ENCODE assay signal across 17 mouse cellular contexts in the genomic region with DNA sequence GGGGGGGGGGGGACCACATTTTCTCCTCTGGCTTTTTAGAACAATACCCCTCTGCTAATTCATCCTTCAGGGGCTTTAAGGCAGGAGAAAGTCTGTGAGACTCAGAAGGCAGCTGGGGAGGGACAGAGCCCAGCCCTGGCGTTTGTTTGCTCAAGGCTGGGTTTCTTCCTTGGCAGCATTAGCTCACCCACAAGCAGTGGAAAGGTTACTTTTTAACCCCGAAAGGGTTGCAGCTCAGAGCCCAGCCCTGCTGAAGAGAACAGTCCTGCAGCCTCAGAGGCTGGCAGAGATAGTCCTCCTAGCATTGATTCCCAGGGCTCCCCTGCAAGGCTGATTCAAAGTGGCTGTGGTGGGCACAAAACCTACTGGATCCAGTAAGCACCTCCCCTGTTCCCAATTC. TPM values are rescaled to one million over a fixed set of nuclear protein-coding genes. Genes with fewer than 3 reads are reported as not detected.
DNase-seq lines count a peak whose midpoint lies in the region; ATAC-seq lines count a peak whose summit lies in the region.
"Had no signal": no experiment of that assay in that cellular context is flagged by ENCODE, and none has a peak within 500 bp of the region (broad histone marks: within the 10 kb centered on the region; RNA-seq: fewer than 3 reads in every experiment).

No protein-coding gene starts in this region.

- peak overlapping the region; percentile 79 for H3K27ac ChIP-seq in intestine, embryonic 15.5 days
- peak overlapping the region; percentile 92 for H3K27ac ChIP-seq in stomach, embryonic 14.5 days (ENCODE audit: low read length)
- H3K27ac ChIP-seq in hindbrain, embryonic 11.5 days (ENCODE audit: low read depth, low read length): no peak overlapping the region
- H3K27ac ChIP-seq: gastrocnemius, adult 2 months; heart, embryonic 13.5 days; hindbrain, embryonic 14.5 days; liver, embryonic 15.5 days; midbrain, embryonic 15.5 days had no signal

- no peak overlapping the region for H3K4me3 ChIP-seq in intestine, embryonic 15.5 days (replicated peaks)
- H3K4me3 ChIP-seq in stomach, embryonic 14.5 days (ENCODE audit: low read depth, low read length): no peak overlapping the region
- H3K4me3 ChIP-seq in hindbrain, embryonic 11.5 days (ENCODE audit: low read depth, low read length): no peak overlapping the region
- H3K4me3 ChIP-seq: gastrocnemius, adult 2 months; heart, embryonic 13.5 days; liver, embryonic 15.5 days; midbrain, embryonic 15.5 days had no signal

- WGBS in intestine, embryonic 15.5 days: 31% methylated on average over 2 of the region's 2 CpGs
- WGBS in stomach, embryonic 14.5 days: 29% methylated on average over 2 of the region's 2 CpGs
- WGBS in hindbrain, embryonic 11.5 days: 31% methylated on average over 2 of the region's 2 CpGs

- no peaks in the 10 kb centered on the region for H3K9me3 ChIP-seq in intestine, embryonic 15.5 days
- no peaks in the 10 kb centered on the region for H3K9me3 ChIP-seq in stomach, embryonic 14.5 days (ENCODE audit: control insufficient read depth, low read depth, low read length)
- H3K9me3 ChIP-seq in hindbrain, embryonic 11.5 days (ENCODE audit: control insufficient read depth, low read length): no peaks in the 10 kb centered on the region
- H3K9me3 ChIP-seq: heart, embryonic 13.5 days; liver, embryonic 15.5 days; midbrain, embryonic 15.5 days had no signal

- H3K27me3 ChIP-seq in intestine, embryonic 15.5 days (replicated peaks): no peaks in the 10 kb centered on the region
- H3K27me3 ChIP-seq in stomach, embryonic 14.5 days (ENCODE audit: control insufficient read depth, insufficient read depth, low read length): no peaks in the 10 kb centered on the region
- H3K27me3 ChIP-seq in hindbrain, embryonic 11.5 days (ENCODE audit: control insufficient read depth, insufficient read depth, low read length): no peaks in the 10 kb centered on the region
- H3K27me3 ChIP-seq: heart, embryonic 13.5 days; midbrain, embryonic 15.5 days had no signal

- H3K9ac ChIP-seq in intestine, embryonic 15.5 days: no peak overlapping the region
- H3K9ac ChIP-seq in stomach, embryonic 14.5 days (replicated peaks; ENCODE audit: low read depth, low read length): no peak overlapping the region
- H3K9ac ChIP-seq in hindbrain, embryonic 11.5 days (ENCODE audit: low read depth, low read length): no peak overlapping the region
- H3K9ac ChIP-seq: heart, embryonic 13.5 days; hindbrain, embryonic 14.5 days; liver, embryonic 15.5 days; midbrain, embryonic 15.5 days had no signal

- H3K4me1 ChIP-seq in intestine, embryonic 15.5 days (replicated peaks): peaks cover 12% of the 10 kb centered on the region
- peaks cover 7% of the 10 kb centered on the region for H3K4me1 ChIP-seq in stomach, embryonic 14.5 days (ENCODE audit: control insufficient read depth, insufficient read depth, low read length)
- H3K4me1 ChIP-seq in hindbrain, embryonic 11.5 days (replicated peaks; ENCODE audit: control insufficient read depth, insufficient read depth, low read length): no peaks in the 10 kb centered on the region
- H3K4me1 ChIP-seq: midbrain, embryonic 15.5 days had no signal

- peak; percentile 95 for ATAC-seq in intestine, embryonic 15.5 days
- peak; percentile 85 for ATAC-seq in stomach, embryonic 14.5 days (ENCODE audit: insufficient number of reproducible peaks, insufficient read depth, low FRiP score, low read depth)
- ATAC-seq in hindbrain, embryonic 11.5 days (ENCODE audit: low FRiP score): no peak
- ATAC-seq: midbrain, embryonic 15.5 days had no signal

- peak overlapping the region; percentile 31; the same call in 1 of the 2 replicates for H3K4me2 ChIP-seq in intestine, embryonic 15.5 days (replicated peaks)
- no peak overlapping the region for H3K4me2 ChIP-seq in stomach, embryonic 14.5 days (replicated peaks; ENCODE audit: low read depth, low read length)
- no peak overlapping the region for H3K4me2 ChIP-seq in hindbrain, embryonic 11.5 days (replicated peaks; ENCODE audit: low read depth, low read length)
- H3K4me2 ChIP-seq: heart, embryonic 13.5 days; hindbrain, embryonic 14.5 days; liver, embryonic 15.5 days; midbrain, embryonic 15.5 days had no signal

- no peaks in the 10 kb centered on the region for H3K36me3 ChIP-seq in intestine, embryonic 15.5 days
- H3K36me3 ChIP-seq in stomach, embryonic 14.5 days (ENCODE audit: control insufficient read depth, insufficient read depth, low read length): no peaks in the 10 kb centered on the region
- H3K36me3 ChIP-seq in hindbrain, embryonic 11.5 days (ENCODE audit: control insufficient read depth, insufficient read depth, low read length): no peaks in the 10 kb centered on the region
- H3K36me3 ChIP-seq: heart, embryonic 13.5 days; liver, embryonic 15.5 days; midbrain, embryonic 15.5 days had no signal

- DNase-seq in adrenal gland, adult (ENCODE audit: inconsistent age in 2 of 2, low spot score in 1 of 2): peak; percentile 37 to 79
- DNase-seq in adrenal gland, postnatal 4 days (ENCODE audit: low spot score in 2 of 2): no peak
- DNase-seq in kidney, postnatal 14 days: peak; percentile 60
- DNase-seq in hindbrain, embryonic 11.5 days (ENCODE audit: low spot score): no peak
- no peak for DNase-seq in cerebellum, adult 11 months
- DNase-seq in gastrocnemius, postnatal 25 days: no peak
- DNase-seq: embryo, embryonic 11 days; gastrocnemius, adult 2 months; thymus, postnatal 4 days had no signal

RNA-seq across cellular contexts. Expression of a gene that starts 17.5 kb away (rescaled TPM):
- total RNA-seq in adrenal gland, postnatal 4 days (2021): 1 to 10 TPM in 1 of 2 experiments, not detected in 1; 4.7 TPM
- polyA plus RNA-seq in intestine, embryonic 15.5 days (2015; fragmentation: Nextera tagmentation; extraction: Ambion mirVana): 19.2 and 23.1 TPM in 2 replicates
- polyA plus RNA-seq in stomach, embryonic 14.5 days (2014; fragmentation: Nextera tagmentation; extraction: Ambion mirVana): 18.2 and 28.1 TPM in 2 replicates
- polyA plus RNA-seq in hindbrain, embryonic 11.5 days (2014; fragmentation: Nextera tagmentation; extraction: Ambion mirVana): not detected in 2 replicates
- not detected for total RNA-seq in gastrocnemius, postnatal 25 days (2021)
- total RNA-seq: left cerebral cortex, adult 8-10 months had no signal
- polyA plus RNA-seq: forebrain, embryonic 11.5 days had no signal

Comparison
In these comparisons a context has a peak if more than half of its experiments do, and no peak if none do; other contexts are left out.
1. DNase-seq: peak in adrenal gland, adult (2 of 2) and kidney, postnatal 14 days (single experiment); none in adrenal gland, postnatal 4 days (0 of 2), hindbrain, embryonic 11.5 days (single experiment), cerebellum, adult 11 months (single experiment) and gastrocnemius, postnatal 25 days (single experiment).
2. RNA of a gene that starts 17.5 kb away (polyA plus RNA-seq): 19.2 to 23.1 TPM in intestine, embryonic 15.5 days and 18.2 to 28.1 TPM in stomach, embryonic 14.5 days; not detected in hindbrain, embryonic 11.5 days; every median in the first group is over 10 times any median in the second.